Mouse (Mus musculus): Measurements from ENCODE around the gene Mllt6.

GRCm38 (mm10) chr11:97682504-97683055, 19.4 kb downstream of the Mllt6 start:
- TF ChIP-seq CTCF (IDR thresholded peaks at IDR 0.05) (no peak), POLR2A (IDR thresholded peaks at IDR 0.05; ENCODE audit: insufficient read depth, low read depth, low read length) (no peak)
